Mouse (Mus musculus) limb, embryonic 12.5 days (tissue): Measurements from ENCODE around the gene Dock6. TPM values are rescaled to one million over a fixed set of nuclear protein-coding genes. Genes with fewer than 3 reads are reported as not detected.

Source experiments
- ATAC-seq: fragments of 200-750 bp; cut with Nextera tagmentation; 2 replicates; pipeline ENCODE4 v1.8.0; 2017; ENCODE audit warnings: low read depth, moderate TSS enrichment; ENCODE audit not compliant: insufficient number of reproducible peaks, insufficient read depth, low FRiP score, low TSS enrichment
- H3K27ac ChIP-seq: fragments of 300-500 bp; sonication (generic); 2 replicates; pipeline ENCODE4 v1.5.1; 2016; ENCODE audit warnings: mild to moderate bottlenecking, moderate library complexity
- H3K27me3 ChIP-seq: fragments of 300-500 bp; sonication (generic); 2 replicates; pipeline ENCODE4 v1.6.1; 2016; ENCODE audit warnings: mild to moderate bottlenecking, moderate library complexity
- H3K36me3 ChIP-seq: fragments of 300-500 bp; sonication (generic); 2 replicates; pipeline ENCODE4 v1.6.1; 2016; ENCODE audit warnings: mild to moderate bottlenecking, moderate library complexity
- H3K4me1 ChIP-seq: fragments of 300-500 bp; sonication (generic); replicated peaks from 2 replicates; pipeline ENCODE4 v1.6.1; 2016
- H3K4me2 ChIP-seq: fragments of 300-500 bp; sonication (generic); 2 replicates; pipeline ENCODE4 v1.6.1; 2016; ENCODE audit warnings: mild to moderate bottlenecking, moderate library complexity
- H3K4me3 ChIP-seq: fragments of 300-500 bp; sonication (generic); replicated peaks from 2 replicates; pipeline ENCODE4 v1.5.1; 2016; ENCODE audit warnings: mild to moderate bottlenecking
- H3K9ac ChIP-seq: fragments of 300-500 bp; sonication (generic); replicated peaks from 2 replicates; pipeline ENCODE4 v1.6.1; 2016; ENCODE audit warnings: mild to moderate bottlenecking, moderate library complexity
- H3K9me3 ChIP-seq: fragments of 300-500 bp; sonication (generic); 2 replicates; pipeline ENCODE4 v1.6.1; 2016; ENCODE audit warnings: mild to moderate bottlenecking, moderate library complexity
- WGBS: fragments of 180-500 bp; shearing (Covaris S2); methylation state at CpG from one replicate; pipeline ENCODE4 v1.1.7; 2016; 5-methylcytosine and 5-hydroxymethylcytosine counted together
- polyA plus RNA-seq: library from polyadenylated mRNA; unstranded; fragments of >200 nt; fragmentation: Nextera tagmentation; extraction: Ambion mirVana; gene quantifications from 2 replicates; pipeline ENCODE4 v1.2.1, GENCODE M21; 2016

Gene Dock6
- polyA plus RNA-seq, 1 experiment from 2014 or later: 38.3 TPM

DNA sequence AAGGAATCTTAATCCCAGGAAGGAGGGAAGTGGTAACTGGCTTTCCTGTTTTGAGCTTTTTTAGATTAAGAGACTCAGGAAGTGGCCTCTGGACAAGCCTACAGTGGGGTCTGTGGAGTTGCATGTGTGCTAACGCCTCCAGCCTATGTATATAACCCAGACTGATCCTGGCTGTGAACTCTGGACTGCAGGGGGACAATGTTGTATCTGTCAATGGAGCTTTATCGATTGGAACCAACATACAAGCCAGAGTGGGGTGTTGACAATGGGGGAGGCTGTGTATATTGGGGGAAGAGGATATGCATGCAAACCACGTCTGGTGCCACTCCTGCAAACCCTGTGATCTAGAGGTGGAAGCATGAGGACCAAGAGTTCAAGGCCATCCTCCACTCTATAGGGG, 46.1 kb downstream of the Dock6 start:
- H3K9me3 ChIP-seq: no peaks in the 10 kb centered on the region
- no peak overlapping the region for H3K4me3 ChIP-seq
- no peak for ATAC-seq
- H3K4me2 ChIP-seq: no peak overlapping the region
- no peak overlapping the region for H3K9ac ChIP-seq
- H3K27me3 ChIP-seq: no peaks in the 10 kb centered on the region
- H3K36me3 ChIP-seq: peaks cover 65% of the 10 kb centered on the region
- peaks cover 4% of the 10 kb centered on the region; the same call in 1 of the 2 replicates for H3K4me1 ChIP-seq
- WGBS: 70% methylated on average over 3 of the region's 3 CpGs
- no peak overlapping the region for H3K27ac ChIP-seq

DNA sequence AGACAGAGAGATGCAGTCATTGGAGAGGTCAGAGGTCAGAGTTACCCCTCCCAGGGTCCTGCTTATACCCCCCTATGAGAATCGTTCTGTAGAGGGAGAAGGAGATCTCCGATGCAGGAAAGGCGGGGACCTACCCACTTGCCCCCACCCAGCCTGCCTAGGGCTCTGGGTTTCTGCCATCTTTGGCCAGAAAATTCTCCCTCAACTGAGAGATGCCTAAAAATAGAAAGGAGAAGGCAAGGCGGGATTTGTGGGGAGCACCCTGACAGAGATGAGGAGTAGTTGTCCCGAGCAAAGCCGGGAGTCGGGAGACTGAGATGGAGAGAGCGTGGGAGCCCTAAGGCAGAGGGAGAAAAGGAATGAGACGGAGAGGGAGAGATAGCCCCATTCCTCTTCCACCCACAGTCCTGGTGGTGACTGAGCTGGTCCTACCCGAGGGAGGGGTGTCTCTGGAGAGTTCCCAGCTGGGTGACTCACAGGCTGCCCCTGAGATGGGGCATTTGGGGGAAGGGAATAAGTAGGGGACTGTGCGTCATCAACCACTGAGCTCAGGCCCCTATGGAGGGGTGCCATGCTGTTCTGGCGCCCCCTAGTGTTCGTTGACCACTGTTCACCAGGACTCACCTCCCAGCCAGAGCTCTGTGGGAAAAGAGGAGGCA, 48.3 kb downstream of the Dock6 start:
- WGBS: 49% methylated on average over 13 of the region's 13 CpGs
- no peak overlapping the region for H3K4me3 ChIP-seq
- no peak overlapping the region for H3K4me2 ChIP-seq
- H3K4me1 ChIP-seq: peaks cover 4% of the 10 kb centered on the region; the same call in 1 of the 2 replicates
- no peaks in the 10 kb centered on the region for H3K9me3 ChIP-seq
- H3K27ac ChIP-seq: no peak overlapping the region
- no peaks in the 10 kb centered on the region for H3K27me3 ChIP-seq
- H3K9ac ChIP-seq: no peak overlapping the region
- H3K36me3 ChIP-seq: peaks cover 62% of the 10 kb centered on the region
- ATAC-seq: peak; percentile 89

DNA sequence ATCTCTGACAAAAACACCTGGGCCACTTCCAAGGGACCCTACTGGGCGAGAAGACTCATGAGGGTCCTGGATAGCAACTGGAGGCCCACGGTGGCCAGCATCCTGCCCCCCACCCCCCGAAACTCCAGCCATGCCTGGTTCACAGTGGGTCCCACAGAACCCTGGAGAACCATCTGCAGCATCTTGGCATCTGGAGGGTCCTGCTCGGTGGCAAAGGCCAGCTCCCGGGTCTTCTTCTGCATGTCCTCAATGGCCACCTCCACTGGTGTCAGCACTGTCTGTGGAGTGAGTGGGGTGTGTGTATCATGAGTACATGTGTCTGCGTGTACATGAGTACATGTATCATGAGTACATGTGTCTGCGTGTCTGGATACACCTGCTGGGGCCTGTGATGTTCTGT, 50.8 kb downstream of the Dock6 start:
- ATAC-seq: no peak
- Histone ChIP-seq H3K36me3 (peaks cover 44% of the 10 kb centered on the region), H3K4me1 (peaks cover 20% of the 10 kb centered on the region), H3K9me3 (no peaks in the 10 kb centered on the region), H3K4me2 (no peak overlapping the region), H3K27ac (no peak overlapping the region), H3K4me3 (no peak overlapping the region), H3K9ac (no peak overlapping the region), H3K27me3 (no peaks in the 10 kb centered on the region)
- WGBS: 93% methylated on average over 7 of the region's 7 CpGs

DNA sequence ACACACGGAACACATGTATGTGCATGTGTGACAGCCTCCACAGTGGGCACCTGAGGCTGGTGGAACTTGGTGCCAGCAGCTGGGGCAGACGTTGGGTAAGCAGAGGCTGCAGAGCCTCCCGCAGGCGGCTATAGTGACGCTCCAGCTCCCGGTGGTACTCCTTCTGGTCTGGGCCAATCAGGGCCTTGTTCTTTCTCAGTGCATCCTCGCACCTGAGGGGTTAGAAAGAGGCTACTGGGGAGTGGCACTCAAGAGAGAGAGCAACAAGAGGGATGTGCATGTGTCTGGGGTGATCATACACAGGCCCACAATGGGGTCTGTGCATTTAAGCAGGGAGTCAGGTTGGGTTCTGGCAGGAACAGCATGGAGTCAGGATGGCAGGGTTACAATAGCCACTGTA, 51.3 kb downstream of the Dock6 start:
- Histone ChIP-seq H3K4me3 (no peak overlapping the region), H3K36me3 (peaks cover 47% of the 10 kb centered on the region), H3K4me2 (no peak overlapping the region), H3K4me1 (peaks cover 24% of the 10 kb centered on the region), H3K27me3 (no peaks in the 10 kb centered on the region), H3K27ac (no peak overlapping the region), H3K9ac (no peak overlapping the region; the same call in 1 of the 2 replicates), H3K9me3 (no peaks in the 10 kb centered on the region)
- 77% methylated on average over 7 of the region's 7 CpGs for WGBS
- no peak for ATAC-seq

DNA sequence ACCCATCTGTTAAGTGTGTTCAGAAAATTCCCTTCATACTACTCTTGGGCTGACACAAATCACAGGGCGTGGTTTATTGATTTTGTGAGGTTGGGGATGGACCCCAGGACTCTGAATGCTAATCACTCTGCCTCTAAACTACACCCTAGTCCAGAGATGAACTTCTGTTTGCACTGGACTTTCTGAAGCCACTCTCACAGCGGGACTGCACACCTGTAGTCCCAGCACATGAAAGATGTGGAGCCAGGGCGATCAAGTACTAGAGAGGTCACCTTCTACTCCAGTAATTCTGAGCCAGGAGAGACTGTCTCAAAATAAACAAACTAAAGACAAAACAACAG, 53.5 kb downstream of the Dock6 start:
- peak overlapping the region; percentile 97 for H3K27ac ChIP-seq
- peak overlapping the region; percentile 82 for H3K4me3 ChIP-seq
- peak overlapping the region; percentile 83 for H3K9ac ChIP-seq
- peaks cover 61% of the 10 kb centered on the region for H3K36me3 ChIP-seq
- no peaks in the 10 kb centered on the region for H3K9me3 ChIP-seq
- H3K4me2 ChIP-seq: peak overlapping the region; percentile 66
- peaks cover 32% of the 10 kb centered on the region for H3K4me1 ChIP-seq
- no peak for ATAC-seq
- H3K27me3 ChIP-seq: no peaks in the 10 kb centered on the region
- 54% methylated on average over 3 of the region's 3 CpGs for WGBS

DNA sequence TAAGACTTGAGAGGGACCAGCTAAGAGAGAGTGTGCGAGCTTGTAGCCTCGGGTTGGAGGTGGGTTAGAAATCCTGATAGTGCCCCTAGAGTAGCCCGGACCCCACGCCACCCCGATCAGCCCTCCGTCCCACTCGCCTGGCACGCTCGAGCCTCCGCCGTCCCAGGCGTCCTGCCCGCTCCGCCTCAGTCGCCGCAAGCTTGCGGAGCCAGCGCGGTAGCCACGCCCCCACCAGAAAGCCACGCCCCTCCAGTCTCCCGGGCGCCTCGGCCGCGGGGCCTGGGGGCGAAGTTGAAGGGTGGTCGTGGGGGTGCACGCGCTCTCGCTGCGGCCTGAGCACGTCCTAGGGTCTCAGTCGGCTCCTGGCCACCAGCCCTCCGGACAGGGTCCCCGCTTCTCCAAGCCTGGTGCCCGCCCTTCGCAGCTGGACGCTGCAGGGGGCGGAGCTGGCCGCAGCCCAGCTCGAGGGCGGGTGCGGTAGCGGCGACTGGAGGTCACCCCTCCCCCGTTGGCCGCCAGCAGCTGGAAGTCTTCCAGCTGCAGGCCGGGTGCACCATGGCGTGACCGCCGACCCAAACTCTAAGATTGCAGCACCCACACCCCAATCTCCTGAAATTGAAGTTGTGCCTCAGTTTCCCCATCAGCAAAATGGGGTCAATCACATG, 54.0 kb downstream of the Dock6 start, which contains the start of gene Kank2:
Kank2 (minus strand) TSS at position 400 of the 665 bp plus-strand sequence.
- no peaks in the 10 kb centered on the region for H3K9me3 ChIP-seq
- peak; percentile 80 for ATAC-seq
- H3K4me1 ChIP-seq: peaks cover 32% of the 10 kb centered on the region
- H3K27me3 ChIP-seq: no peaks in the 10 kb centered on the region
- H3K9ac ChIP-seq: peak within 1 kb of the TSS; percentile 83
- H3K4me2 ChIP-seq: peak within 1 kb of the TSS; percentile 66
- peak within 1 kb of the TSS; percentile 82 for H3K4me3 ChIP-seq
- under 1% methylated on average over 52 of the region's 52 CpGs for WGBS
- peaks cover 61% of the 10 kb centered on the region for H3K36me3 ChIP-seq
- peak within 1 kb of the TSS; percentile 97 for H3K27ac ChIP-seq

DNA sequence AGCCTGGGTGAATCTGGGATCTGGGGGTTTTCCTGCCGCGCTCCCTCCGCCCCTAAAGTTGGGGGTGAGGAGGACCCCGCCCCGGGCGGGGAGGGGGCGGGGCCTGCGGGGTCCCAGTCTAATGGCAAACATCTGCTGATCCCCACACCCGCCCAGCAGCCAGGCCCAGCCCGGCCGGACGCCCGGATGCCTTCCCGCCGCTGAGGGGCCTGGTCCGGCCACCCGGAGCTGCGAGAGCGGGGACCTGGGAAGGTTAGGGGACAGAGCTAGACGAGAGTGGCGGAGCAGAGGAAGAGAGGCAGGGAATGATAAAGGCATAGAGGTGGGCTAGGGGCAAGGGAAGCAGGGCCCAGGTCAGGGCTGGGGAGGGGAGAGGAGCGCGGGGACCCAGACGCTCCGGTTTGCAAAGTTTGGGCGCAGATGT, 54.5 kb downstream of the Dock6 start:
- Histone ChIP-seq H3K4me1 (peaks cover 33% of the 10 kb centered on the region), H3K4me2 (peak overlapping the region; percentile 66), H3K9me3 (no peaks in the 10 kb centered on the region), H3K27ac (peak overlapping the region; percentile 97), H3K9ac (peak overlapping the region; percentile 83), H3K27me3 (no peaks in the 10 kb centered on the region), H3K4me3 (peak overlapping the region; percentile 82), H3K36me3 (peaks cover 61% of the 10 kb centered on the region)
- under 1% methylated on average over 26 of the region's 26 CpGs for WGBS
- peak; percentile 73 for ATAC-seq

DNA sequence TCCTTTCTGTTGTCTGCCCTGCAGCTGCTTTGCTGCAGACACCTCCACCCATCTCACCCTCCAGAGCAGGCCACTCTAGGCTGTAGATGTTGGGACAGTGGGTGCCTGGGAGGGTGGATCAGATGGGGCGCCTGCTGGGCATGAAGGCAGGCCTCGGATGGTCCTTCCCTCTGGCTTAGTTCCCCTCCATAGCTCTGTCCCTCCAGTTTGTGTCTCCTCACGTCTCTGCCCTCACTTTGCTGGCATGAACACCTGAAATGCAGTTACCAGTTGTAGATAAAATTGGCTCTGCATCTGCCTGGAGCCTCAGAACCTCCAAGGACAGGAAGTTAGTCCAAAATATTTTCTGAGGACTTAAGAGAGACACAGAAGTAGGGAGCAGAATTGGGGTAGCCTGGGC, 55.5 kb downstream of the Dock6 start:
- no peak for ATAC-seq
- Histone ChIP-seq H3K4me3 (peak overlapping the region; percentile 82), H3K36me3 (peaks cover 62% of the 10 kb centered on the region), H3K9me3 (no peaks in the 10 kb centered on the region), H3K4me1 (peaks cover 39% of the 10 kb centered on the region), H3K9ac (no peak overlapping the region; the same call in 1 of the 2 replicates), H3K27me3 (no peaks in the 10 kb centered on the region), H3K27ac (peak overlapping the region; percentile 97), H3K4me2 (peak overlapping the region; percentile 66)
- WGBS: 57% methylated on average over 3 of the region's 3 CpGs

DNA sequence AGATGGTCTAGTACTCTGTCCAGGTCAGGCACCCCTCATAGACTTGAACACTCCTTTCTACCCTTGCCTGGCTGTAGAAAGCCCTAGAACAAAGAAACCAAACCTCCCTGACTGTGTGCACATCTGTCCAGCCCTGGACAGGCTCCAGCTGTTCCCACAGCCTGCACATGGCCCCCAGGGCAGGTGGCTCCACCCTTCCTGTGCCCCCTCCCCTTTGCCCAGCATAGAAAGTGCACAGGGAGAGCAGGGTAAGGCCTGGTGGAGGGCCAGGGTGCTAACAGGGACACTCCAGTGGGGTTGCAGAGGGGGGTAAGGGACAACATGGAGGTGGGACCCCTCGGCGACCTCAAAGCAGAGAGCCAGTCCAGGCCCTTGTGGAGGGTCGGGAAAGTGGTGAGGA, 56.2 kb downstream of the Dock6 start:
- Histone ChIP-seq H3K27me3 (no peaks in the 10 kb centered on the region), H3K27ac (peak overlapping the region; percentile 97), H3K36me3 (peaks cover 62% of the 10 kb centered on the region), H3K4me2 (peak overlapping the region; percentile 66), H3K4me1 (peaks cover 41% of the 10 kb centered on the region), H3K9me3 (no peaks in the 10 kb centered on the region), H3K9ac (peak overlapping the region; percentile 44), H3K4me3 (peak overlapping the region; percentile 82)
- WGBS: 38% methylated on average over 3 of the region's 3 CpGs
- ATAC-seq: no peak

DNA sequence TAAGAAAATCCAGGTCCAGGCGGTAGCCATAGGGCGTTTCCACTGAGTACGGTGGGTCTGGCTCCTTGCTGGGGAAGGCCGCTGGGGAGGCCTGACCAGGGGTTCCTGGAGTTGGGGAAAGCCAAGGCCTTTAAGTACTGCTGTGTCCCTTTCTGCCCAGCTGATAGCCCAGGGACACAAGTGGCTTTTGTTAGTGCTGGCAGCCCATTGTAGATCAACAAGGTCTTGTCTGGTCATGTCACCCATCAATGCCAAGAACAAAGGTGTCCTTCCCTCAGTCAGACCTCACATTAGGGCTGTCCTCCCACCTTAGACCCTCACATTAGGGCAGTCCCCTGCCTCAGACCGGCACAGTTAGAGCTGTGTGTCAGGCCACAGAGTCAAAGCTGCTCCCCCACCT, 56.9 kb downstream of the Dock6 start:
- WGBS: 83% methylated on average over 5 of the region's 5 CpGs
- Histone ChIP-seq H3K4me3 (peak overlapping the region; percentile 82; the same call in 1 of the 2 replicates), H3K36me3 (peaks cover 62% of the 10 kb centered on the region), H3K27me3 (no peaks in the 10 kb centered on the region), H3K4me1 (peaks cover 41% of the 10 kb centered on the region), H3K9ac (0 out of 2 replicates have a peak overlapping the region, but pooled peaks have one; percentile 44), H3K4me2 (peak overlapping the region; percentile 66), H3K9me3 (no peaks in the 10 kb centered on the region), H3K27ac (peak overlapping the region; percentile 97; the same call in 1 of the 2 replicates)
- no peak for ATAC-seq

DNA sequence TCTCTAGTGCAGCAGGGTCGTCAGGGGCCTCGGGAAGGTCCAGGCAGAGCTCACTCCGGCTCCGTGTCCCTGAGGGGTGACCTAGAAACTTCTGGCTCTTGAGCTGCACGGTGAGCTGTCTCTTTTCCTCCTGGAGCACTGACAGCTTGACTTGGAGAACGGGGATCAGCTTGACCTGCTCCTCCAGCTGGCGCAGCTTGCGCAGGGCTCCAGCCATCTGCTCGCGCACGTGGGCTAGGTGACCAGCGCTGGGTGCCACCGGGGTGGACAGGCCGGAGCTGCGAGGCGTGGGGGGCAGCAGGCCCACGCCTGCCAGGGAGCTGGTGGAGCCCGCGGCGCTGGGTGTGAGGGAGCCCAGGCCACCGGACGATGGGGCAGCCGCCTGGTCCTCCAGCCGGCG, 57.5 kb downstream of the Dock6 start:
- no peak overlapping the region for H3K4me3 ChIP-seq
- H3K4me1 ChIP-seq: peaks cover 41% of the 10 kb centered on the region
- ATAC-seq: no peak
- no peak overlapping the region for H3K27ac ChIP-seq
- no peak overlapping the region for H3K9ac ChIP-seq
- H3K36me3 ChIP-seq: peaks cover 65% of the 10 kb centered on the region
- 96% methylated on average over 25 of the region's 25 CpGs for WGBS
- no peaks in the 10 kb centered on the region for H3K9me3 ChIP-seq
- H3K27me3 ChIP-seq: no peaks in the 10 kb centered on the region
- no peak overlapping the region for H3K4me2 ChIP-seq
